Mouse (Mus musculus) cerebellum, postnatal 10 days (tissue): Measurements from ENCODE around the gene Pdcd1lg2.

ENCODE experiments used
- DNase-seq, 2 experiments: peaks; one replicate each; pipeline ENCODE4 v3.0.0; 2021; ENCODE audit warnings: mixed read lengths in 2 of 2

The Pdcd1lg2 gene

DNA sequence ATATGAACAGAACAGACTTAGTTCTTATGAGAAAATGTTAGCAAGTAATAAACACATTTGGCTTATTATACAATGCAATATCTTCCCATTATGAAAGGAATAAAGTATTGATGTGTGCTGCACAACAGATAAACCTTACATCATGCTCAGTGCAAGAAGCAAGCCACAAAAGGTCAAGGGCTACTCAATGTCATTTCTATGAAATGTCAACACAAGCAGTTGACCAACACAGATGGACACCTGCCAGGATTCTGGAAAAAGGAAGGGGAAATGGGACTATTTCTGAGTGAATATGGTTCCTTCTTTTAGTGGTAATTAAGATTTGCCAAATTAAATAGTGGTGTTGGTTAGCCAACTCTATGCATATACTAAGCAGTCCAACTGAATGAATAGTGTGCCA is 9.2 kb downstream of the Pdcd1lg2 start:
- DNase-seq = no peak

GRCm38 (mm10) chr19:29420397-29420796 is 9.7 kb downstream of the Pdcd1lg2 start:
- peak; percentile 11 to 16 for DNase-seq

GRCm38 (mm10) chr19:29422013-29422645 is 11.4 kb downstream of the Pdcd1lg2 start:
- no peak for DNase-seq

GRCm38 (mm10) chr19:29422796-29423195 is 12.1 kb downstream of the Pdcd1lg2 start:
- no peak for DNase-seq

DNA sequence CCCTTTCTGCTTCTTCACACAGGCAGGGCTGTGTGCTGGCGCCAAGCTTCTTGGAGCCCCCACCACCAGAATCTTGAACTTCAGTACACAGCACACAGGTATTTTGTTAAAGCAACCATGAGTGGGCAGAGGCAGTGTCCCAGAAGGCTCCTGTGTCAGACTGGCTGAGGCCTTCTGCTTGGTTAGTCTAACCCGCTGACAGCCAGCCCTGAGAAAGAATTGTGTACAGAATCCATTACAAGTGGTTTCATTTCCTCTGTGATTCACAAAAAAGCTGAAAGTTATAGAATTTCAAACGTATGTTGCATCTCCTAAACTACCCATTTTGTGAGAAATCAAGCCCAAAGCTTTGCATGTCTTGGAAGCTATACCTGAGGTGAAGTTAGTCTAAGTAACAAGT is 19.8 kb downstream of the Pdcd1lg2 start:
- no peak for DNase-seq

- no peak for DNase-seq
Observed at GRCm38 (mm10) chr19:29430953-29431352, 20.2 kb downstream of the Pdcd1lg2 start.

GRCm38 (mm10) chr19:29436793-29437479 is 26.2 kb downstream of the Pdcd1lg2 start:
- no peak for DNase-seq

- no peak for DNase-seq
Observed at GRCm38 (mm10) chr19:29437849-29438248, 27.1 kb downstream of the Pdcd1lg2 start.

- no peak for DNase-seq
Observed at GRCm38 (mm10) chr19:29439242-29439641, 28.5 kb downstream of the Pdcd1lg2 start.

GRCm38 (mm10) chr19:29442492-29442891 is 31.8 kb downstream of the Pdcd1lg2 start:
- no peak for DNase-seq

DNA sequence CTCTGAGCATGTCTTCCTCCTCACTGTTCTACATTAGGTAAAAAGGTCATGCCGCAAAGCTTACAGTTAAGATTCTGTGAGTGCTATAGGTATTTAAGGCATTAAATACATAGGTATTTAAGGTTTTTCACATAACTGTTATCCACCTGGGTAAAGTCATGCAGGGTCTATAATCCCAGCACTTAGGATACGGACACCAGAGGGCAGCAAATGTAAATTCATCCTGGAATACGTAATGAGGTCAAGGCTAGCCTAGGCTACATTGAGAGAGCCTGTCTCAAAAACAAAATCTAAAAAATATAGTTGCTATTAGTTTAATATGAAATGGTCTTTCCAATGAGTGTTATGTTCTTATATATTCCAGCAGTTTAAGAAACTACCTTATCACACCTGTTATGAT is 33.6 kb downstream of the Pdcd1lg2 start:
- no peak for DNase-seq

GRCm38 (mm10) chr19:29448373-29448772 is 37.7 kb downstream of the Pdcd1lg2 start:
- DNase-seq = no peak

- no peak for DNase-seq
Observed at GRCm38 (mm10) chr19:29450376-29450775, 39.7 kb downstream of the Pdcd1lg2 start.

- DNase-seq = no peak
Observed at GRCm38 (mm10) chr19:29454141-29454601, 43.5 kb downstream of the Pdcd1lg2 start.

GRCm38 (mm10) chr19:29455156-29455555 is 44.4 kb downstream of the Pdcd1lg2 start:
- no peak for DNase-seq

GRCm38 (mm10) chr19:29457982-29458381 is 47.3 kb downstream of the Pdcd1lg2 start:
- no peak for DNase-seq

DNA sequence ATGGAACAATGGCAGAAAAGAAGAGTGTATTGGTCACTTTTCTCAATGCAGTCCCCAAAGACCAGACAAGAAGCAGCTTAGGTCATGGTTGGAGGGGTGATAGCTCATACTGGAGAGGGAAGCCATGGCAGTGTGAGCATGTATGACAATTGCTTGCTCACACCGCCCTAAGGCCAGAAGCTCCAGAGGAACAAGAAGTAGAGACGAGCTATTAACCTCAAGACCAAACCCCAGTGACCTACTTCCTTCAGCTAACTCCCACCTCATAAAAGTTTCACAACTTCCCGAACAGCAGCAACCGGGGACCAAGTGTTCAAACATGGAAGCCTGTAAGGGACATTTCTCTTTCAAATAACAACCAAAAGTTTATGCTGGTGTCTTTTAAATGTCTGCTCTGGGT is 51.7 kb downstream of the Pdcd1lg2 start:
- DNase-seq = no peak

DNA sequence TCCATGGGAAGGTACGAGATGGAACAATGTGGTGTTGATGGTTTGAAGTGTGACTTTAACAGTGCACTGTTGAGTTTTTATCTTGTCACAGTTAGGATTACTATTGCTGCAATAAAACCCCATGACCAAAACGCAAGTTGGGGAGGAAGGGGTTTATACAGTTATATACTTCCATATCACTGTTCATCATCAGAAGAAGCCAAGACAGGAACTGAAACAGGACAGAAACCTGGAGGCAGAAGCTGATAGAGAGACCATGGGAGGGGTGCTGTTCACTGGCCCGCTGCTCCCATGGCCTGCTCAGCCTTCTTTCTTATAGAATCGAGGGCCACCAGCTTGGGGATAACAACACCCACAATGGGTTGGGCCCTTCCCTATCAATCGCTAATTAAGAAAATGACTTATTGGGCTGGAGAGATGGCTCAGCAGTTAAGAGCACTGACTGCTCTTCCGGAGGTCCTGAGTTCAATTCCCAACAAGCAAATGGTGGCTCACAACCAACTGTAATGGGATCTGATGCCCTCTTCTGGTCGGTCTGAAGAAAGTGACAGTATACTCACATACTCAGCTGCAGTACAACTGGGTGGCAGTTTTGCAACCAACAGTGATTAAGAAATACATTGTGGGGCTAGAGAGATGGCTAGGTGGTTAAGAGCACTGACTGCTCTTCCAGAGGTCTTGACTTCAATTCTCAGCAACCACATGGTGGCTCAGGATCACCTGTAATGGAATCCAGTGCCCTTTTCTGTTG is 53.1 kb downstream of the Pdcd1lg2 start:
- no peak for DNase-seq

- no peak for DNase-seq
Observed at GRCm38 (mm10) chr19:29466819-29467218, 56.1 kb downstream of the Pdcd1lg2 start.

DNA sequence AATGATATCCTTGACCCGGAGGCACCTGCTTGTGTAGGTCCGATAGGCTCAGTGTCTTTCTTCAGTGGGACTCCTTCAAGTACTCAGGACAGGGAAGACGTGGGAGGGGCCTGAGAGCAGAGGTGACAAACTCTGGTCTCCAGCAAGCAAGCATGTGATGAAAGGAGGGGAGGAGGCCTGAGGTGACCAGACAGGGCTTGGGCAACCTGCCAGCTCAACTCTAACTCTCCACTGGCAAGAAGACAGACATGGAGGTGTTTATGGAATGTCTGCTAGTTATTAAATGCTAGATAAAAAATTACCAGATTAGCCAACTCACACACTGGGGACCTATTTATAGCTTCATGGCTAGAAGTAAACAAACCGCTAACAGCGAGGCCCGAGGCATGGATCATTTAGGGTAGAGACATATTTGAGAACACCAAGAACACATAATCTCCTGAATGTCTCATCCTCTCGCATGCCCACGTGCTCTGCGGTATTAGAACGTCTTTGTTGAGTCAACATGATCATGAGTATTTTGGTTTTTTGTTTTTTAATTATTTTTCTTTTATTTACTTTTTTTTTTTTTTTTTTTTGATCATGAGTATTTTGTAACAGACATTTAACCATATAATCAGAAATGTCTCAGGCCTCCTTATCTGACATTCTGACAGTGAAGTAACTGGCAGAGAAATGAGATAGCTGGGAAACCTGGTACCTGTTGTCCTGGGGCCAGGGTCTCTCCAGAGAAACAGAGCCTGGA is 58.4 kb downstream of the Pdcd1lg2 start:
- peak; percentile 21 to 37 for DNase-seq

GRCm38 (mm10) chr19:29469686-29470254 is 59.1 kb downstream of the Pdcd1lg2 start:
- DNase-seq = no peak

GRCm38 (mm10) chr19:29470652-29471051 is 59.9 kb downstream of the Pdcd1lg2 start:
- DNase-seq = no peak

DNA sequence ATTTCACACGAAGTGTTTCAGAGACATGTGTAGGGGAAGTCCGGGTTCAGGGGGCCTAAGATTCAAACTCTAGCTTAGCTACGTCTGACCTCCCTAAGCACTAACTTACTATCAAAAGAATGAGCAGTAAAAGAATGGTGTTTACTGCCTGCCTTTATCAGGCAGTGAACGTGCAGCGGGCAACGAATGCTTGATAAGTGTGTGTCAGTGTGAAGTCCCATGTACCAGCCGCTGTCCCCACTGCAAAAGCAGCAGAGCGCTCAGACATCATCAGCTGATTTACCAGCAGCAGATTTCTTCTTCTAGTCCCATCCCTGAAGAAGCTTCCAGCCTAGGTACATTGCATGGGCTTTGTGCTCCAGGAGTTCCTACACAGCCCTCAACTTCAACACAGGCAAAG is 61.7 kb downstream of the Pdcd1lg2 start:
- DNase-seq = no peak
